In genomic region chr17:44487514-44488244, GRCm38 (mm10) we compare ENCODE assay signal across 16 mouse cellular contexts.
A peak's percentile ranks its signal among the peaks of the same experiment; 100 is the strongest.
DNase-seq lines count a peak whose midpoint lies in the region; ATAC-seq and TF ChIP-seq lines count a peak whose summit lies in the region.
"Had no signal": no experiment of that assay in that cellular context is flagged by ENCODE, and none has a peak within 500 bp of the region (broad histone marks: within the 10 kb centered on the region; RNA-seq: fewer than 3 reads in every experiment).

No protein-coding gene starts in this region.

- peak; percentile 82 for TF ChIP-seq EP300 in CH12.LX (IDR thresholded peaks at IDR 0.05; ENCODE audit: low read length)

- no peak; the same call in 1 of the 2 replicates for TF ChIP-seq RAD21 in CH12.LX (IDR thresholded peaks at IDR 0.05; ENCODE audit: low read depth, low read length)

- H3K27ac ChIP-seq in hindbrain, postnatal 0 days, result no peak overlapping the region
- no peak overlapping the region for H3K27ac ChIP-seq in hindbrain, embryonic 11.5 days (ENCODE audit: low read depth, low read length)
- H3K27ac ChIP-seq in CH12.LX (ENCODE audit: insufficient read depth, low read depth), result peak overlapping the region; percentile 84
- H3K27ac ChIP-seq in midbrain, embryonic 15.5 days, result no peak overlapping the region
- H3K27ac ChIP-seq in kidney, embryonic 16.5 days (ENCODE audit: low read length), result no peak overlapping the region
- H3K27ac ChIP-seq: embryonic facial prominence, embryonic 15.5 days; forebrain, embryonic 13.5 days; hindbrain, embryonic 14.5 days; limb, embryonic 15.5 days had no signal

- in situ Hi-C loops in CH12.LX (cut with MboI; ENCODE audit: low pct_ligation_motif_present, low pct_unique_long_range_greater_than_20kb, low sequenced_read_pairs), result no loop called here

- no peak overlapping the region for H3K9ac ChIP-seq in hindbrain, postnatal 0 days (replicated peaks; ENCODE audit: low read length)
- no peak overlapping the region for H3K9ac ChIP-seq in hindbrain, embryonic 11.5 days (ENCODE audit: low read depth, low read length)
- peak overlapping the region; percentile 35; the same call in 1 of the 2 replicates for H3K9ac ChIP-seq in CH12.LX (ENCODE audit: insufficient read depth, low read depth)
- no peak overlapping the region for H3K9ac ChIP-seq in midbrain, embryonic 15.5 days
- H3K9ac ChIP-seq in kidney, embryonic 16.5 days (replicated peaks; ENCODE audit: low read length), result no peak overlapping the region
- H3K9ac ChIP-seq: embryonic facial prominence, embryonic 15.5 days; forebrain, embryonic 13.5 days; hindbrain, embryonic 14.5 days; limb, embryonic 15.5 days had no signal

- no peak overlapping the region for H3K4me2 ChIP-seq in hindbrain, postnatal 0 days (ENCODE audit: low read depth, low read length)
- no peak overlapping the region for H3K4me2 ChIP-seq in hindbrain, embryonic 11.5 days (replicated peaks; ENCODE audit: low read depth, low read length)
- peak overlapping the region; percentile 48 for H3K4me2 ChIP-seq in CH12.LX (ENCODE audit: insufficient read depth, low read depth, poor library complexity, severe bottlenecking)
- no peak overlapping the region for H3K4me2 ChIP-seq in midbrain, embryonic 15.5 days
- H3K4me2 ChIP-seq in kidney, embryonic 16.5 days (replicated peaks; ENCODE audit: low read depth, low read length), result no peak overlapping the region
- H3K4me2 ChIP-seq: embryonic facial prominence, embryonic 15.5 days; forebrain, embryonic 13.5 days; hindbrain, embryonic 14.5 days; limb, embryonic 15.5 days had no signal

- no peaks in the 10 kb centered on the region for H3K36me3 ChIP-seq in hindbrain, postnatal 0 days (ENCODE audit: insufficient read depth, low read length)
- H3K36me3 ChIP-seq in hindbrain, embryonic 11.5 days (ENCODE audit: control insufficient read depth, insufficient read depth, low read length), result no peaks in the 10 kb centered on the region
- no peaks in the 10 kb centered on the region for H3K36me3 ChIP-seq in CH12.LX (replicated peaks in 1 of 2; ENCODE audit: control insufficient read depth in 1 of 2, insufficient read depth in 1 of 2, low read length in 1 of 2)
- H3K36me3 ChIP-seq in midbrain, embryonic 15.5 days (replicated peaks), result no peaks in the 10 kb centered on the region
- no peaks in the 10 kb centered on the region for H3K36me3 ChIP-seq in kidney, embryonic 16.5 days (ENCODE audit: insufficient read depth, low read length)
- H3K36me3 ChIP-seq: embryonic facial prominence, embryonic 15.5 days; limb, embryonic 15.5 days had no signal

- ATAC-seq in hindbrain, postnatal 0 days, result no peak
- ATAC-seq in hindbrain, embryonic 11.5 days (ENCODE audit: low FRiP score), result no peak
- ATAC-seq in midbrain, embryonic 15.5 days (replicated peaks), result 0 out of 2 replicates have a peak, but pooled peaks have one; percentile 63
- ATAC-seq in kidney, embryonic 16.5 days (ENCODE audit: low FRiP score, low TSS enrichment), result no peak
- ATAC-seq: forebrain, embryonic 13.5 days; intestine, postnatal 0 days had no signal

- no peaks in the 10 kb centered on the region for H3K9me3 ChIP-seq in hindbrain, postnatal 0 days (ENCODE audit: low read length)
- H3K9me3 ChIP-seq in hindbrain, embryonic 11.5 days (ENCODE audit: control insufficient read depth, low read length), result no peaks in the 10 kb centered on the region
- no peaks in the 10 kb centered on the region for H3K9me3 ChIP-seq in CH12.LX (replicated peaks; ENCODE audit: low read length)
- no peaks in the 10 kb centered on the region for H3K9me3 ChIP-seq in midbrain, embryonic 15.5 days
- no peaks in the 10 kb centered on the region for H3K9me3 ChIP-seq in kidney, embryonic 16.5 days (ENCODE audit: low read length)
- H3K9me3 ChIP-seq: embryonic facial prominence, embryonic 15.5 days; forebrain, embryonic 13.5 days; limb, embryonic 15.5 days had no signal

- H3K27me3 ChIP-seq in hindbrain, postnatal 0 days (ENCODE audit: insufficient read depth, low read length), result no peaks in the 10 kb centered on the region
- H3K27me3 ChIP-seq in hindbrain, embryonic 11.5 days (ENCODE audit: control insufficient read depth, insufficient read depth, low read length), result no peaks in the 10 kb centered on the region
- no peaks in the 10 kb centered on the region for H3K27me3 ChIP-seq in CH12.LX (replicated peaks)
- H3K27me3 ChIP-seq in midbrain, embryonic 15.5 days (replicated peaks), result no peaks in the 10 kb centered on the region
- no peaks in the 10 kb centered on the region for H3K27me3 ChIP-seq in kidney, embryonic 16.5 days (ENCODE audit: insufficient read depth, low read length)
- H3K27me3 ChIP-seq: embryonic facial prominence, embryonic 15.5 days; forebrain, embryonic 13.5 days; limb, embryonic 15.5 days had no signal

- TF ChIP-seq POLR2A in CH12.LX (IDR thresholded peaks at IDR 0.05; ENCODE audit: low read depth, low read length), result no peak
- no peak for TF ChIP-seq POLR2A in brain, embryonic 14.5 days (IDR thresholded peaks at IDR 0.05; ENCODE audit: borderline replicate concordance, extremely low read depth, insufficient read depth, insufficient read length, poor library complexity, severe bottlenecking)

- DNase-seq in hindbrain, postnatal 0 days (ENCODE audit: low spot score), result peak; percentile 22
- DNase-seq in hindbrain, embryonic 11.5 days (ENCODE audit: low spot score), result no peak
- DNase-seq in CH12.LX (ENCODE audit: extremely low read depth), result peak; percentile 76
- peak; percentile 36 for DNase-seq in brain, embryonic 14.5 days (ENCODE audit: low read depth)
- DNase-seq in layer of hippocampus, adult 9-11 months, result no peak
- DNase-seq: cerebellum, adult 8-10 months; gastrocnemius, postnatal 14 days; kidney, postnatal 25 days; lung, adult 18-20 months had no signal

- no peaks in the 10 kb centered on the region for H3K4me1 ChIP-seq in hindbrain, postnatal 0 days (ENCODE audit: insufficient read depth, low read length)
- no peaks in the 10 kb centered on the region for H3K4me1 ChIP-seq in hindbrain, embryonic 11.5 days (replicated peaks; ENCODE audit: control insufficient read depth, insufficient read depth, low read length)
- H3K4me1 ChIP-seq in CH12.LX (ENCODE audit: control insufficient read depth in 1 of 2, insufficient read depth in 2 of 2), result peaks cover 35 to 36% of the 10 kb centered on the region in 2 experiments
- H3K4me1 ChIP-seq in midbrain, embryonic 15.5 days, result no peaks in the 10 kb centered on the region
- H3K4me1 ChIP-seq in kidney, embryonic 16.5 days (ENCODE audit: insufficient read depth, low read length), result peaks cover 10% of the 10 kb centered on the region
- H3K4me1 ChIP-seq: embryonic facial prominence, embryonic 15.5 days; forebrain, embryonic 13.5 days; limb, embryonic 15.5 days had no signal

- H3K4me3 ChIP-seq in hindbrain, postnatal 0 days (ENCODE audit: low read length), result no peak overlapping the region
- no peak overlapping the region for H3K4me3 ChIP-seq in hindbrain, embryonic 11.5 days (ENCODE audit: low read depth, low read length)
- peak overlapping the region in 1 of 3 experiments; percentile 24 for H3K4me3 ChIP-seq in CH12.LX (replicated peaks in 1 of 3; ENCODE audit: low read depth in 2 of 3, low read length in 2 of 3, poor library complexity in 1 of 3)
- no peak overlapping the region for H3K4me3 ChIP-seq in midbrain, embryonic 15.5 days
- H3K4me3 ChIP-seq in kidney, embryonic 16.5 days (ENCODE audit: low read length), result no peak overlapping the region
- H3K4me3 ChIP-seq: embryonic facial prominence, embryonic 15.5 days; forebrain, embryonic 13.5 days; limb, embryonic 15.5 days had no signal

- H3K79me2 ChIP-seq in CH12.LX (replicated peaks; ENCODE audit: control insufficient read depth, extremely low read depth, insufficient read depth, poor library complexity, severe bottlenecking), result no peaks in the 10 kb centered on the region

- dilution Hi-C loops in CH12.LX (cut with MboI; ENCODE audit: extremely low pct_ligation_motif_present, extremely low pct_unique_long_range_greater_than_20kb, low sequenced_read_pairs), result no loop called here

- 79% methylated on average over 10 of the region's 10 CpGs for WGBS in hindbrain, postnatal 0 days
- WGBS in hindbrain, embryonic 11.5 days, result 83% methylated on average over 10 of the region's 10 CpGs
- 80% methylated on average over 10 of the region's 10 CpGs for WGBS in midbrain, embryonic 15.5 days
- WGBS in kidney, embryonic 16.5 days, result 84% methylated on average over 10 of the region's 10 CpGs

- TF ChIP-seq CTCF in hindbrain, postnatal 0 days (IDR thresholded peaks at IDR 0.05; ENCODE audit: low read depth), result no peak
- TF ChIP-seq CTCF in CH12.LX (conservative IDR thresholded peaks at IDR 0.05 in 1 of 2, IDR thresholded peaks at IDR 0.05 in 1 of 2; ENCODE audit: low read depth in 2 of 2, low read length in 2 of 2), result no peak
- no peak for TF ChIP-seq CTCF in brain, embryonic 14.5 days (IDR thresholded peaks at IDR 0.05; ENCODE audit: borderline replicate concordance, extremely low read depth, insufficient read depth, insufficient read length)

TF ChIP-seq in CH12.LX, 34 proteins besides CTCF, POLR2A, EP300 and RAD21 (continues in another document):
- TF ChIP-seq NELFE (IDR thresholded peaks at IDR 0.05; ENCODE audit: low read depth, low read length), result peak; percentile 49; the same call in 1 of the 2 replicates
- TF ChIP-seq MAZ (IDR thresholded peaks at IDR 0.05; ENCODE audit: low read depth, low read length), result 0 out of 2 replicates have a peak, but pooled peaks have one; percentile 28
- TF ChIP-seq MAX (IDR thresholded peaks at IDR 0.05; ENCODE audit: low read length), result peak; percentile 72; the same call in 1 of the 2 replicates
- TF ChIP-seq TCF12 (IDR thresholded peaks at IDR 0.05; ENCODE audit: low read depth, low read length), result peak; percentile 62; the same call in 1 of the 2 replicates
- TF ChIP-seq TBP (conservative IDR thresholded peaks at IDR 0.05; ENCODE audit: low read depth, low read length), result no peak
- peak; percentile 64 for TF ChIP-seq ETS1 (conservative IDR thresholded peaks at IDR 0.05; ENCODE audit: low read depth, low read length)
- no peak for TF ChIP-seq ZKSCAN1 (IDR thresholded peaks at IDR 0.05; ENCODE audit: borderline replicate concordance, low read depth, low read length)
- TF ChIP-seq MEF2A (IDR thresholded peaks at IDR 0.05; ENCODE audit: borderline replicate concordance, low read depth, low read length), result peak; percentile 58
- peak; percentile 55 for TF ChIP-seq USF2 (conservative IDR thresholded peaks at IDR 0.05; ENCODE audit: low read depth, low read length)
- TF ChIP-seq JUND (conservative IDR thresholded peaks at IDR 0.05; ENCODE audit: low read depth, low read length), result no peak
- peak; percentile 50; the same call in 1 of the 2 replicates for TF ChIP-seq RCOR1 (conservative IDR thresholded peaks at IDR 0.05; ENCODE audit: low read depth, low read length)
- peak; percentile 64 for TF ChIP-seq USF1 (IDR thresholded peaks at IDR 0.05; ENCODE audit: low read depth, low read length)
- TF ChIP-seq GABPA (IDR thresholded peaks at IDR 0.05; ENCODE audit: insufficient replicate concordance, low read depth, low read length), result no peak
- TF ChIP-seq ZC3H11A (IDR thresholded peaks at IDR 0.05; ENCODE audit: low read depth, low read length), result no peak
- peak; percentile 77 for TF ChIP-seq BHLHE40 (IDR thresholded peaks at IDR 0.05; ENCODE audit: low read depth, low read length)
- no peak for TF ChIP-seq CHD1 (IDR thresholded peaks at IDR 0.05; ENCODE audit: low read depth, low read length)

Comparison
In these comparisons a context has a peak if more than half of its experiments do, and no peak if none do; other contexts are left out.
1. DNase-seq: peak in hindbrain, postnatal 0 days (single experiment), CH12.LX (single experiment) and brain, embryonic 14.5 days (single experiment); none in hindbrain, embryonic 11.5 days (single experiment) and layer of hippocampus, adult 9-11 months (single experiment).